Mouse (Mus musculus) kidney, embryonic 14.5 days (tissue): ENCODE measurements at regions not wholly inside any gene's neighbourhood (a gene's known extent, or its start where the extent isn't known, plus 50 kb on each side); places are given as distances from the start of the nearest gene placed in this dataset.

Experiments
- ATAC-seq: fragments of 200-750 bp; cut with Nextera tagmentation; 2 replicates; pipeline ENCODE4 v1.8.0; 2017; ENCODE audit warnings: moderate number of reproducible peaks, mild to moderate bottlenecking, moderate TSS enrichment, moderate library complexity; ENCODE audit not compliant: low FRiP score, low TSS enrichment
- H3K27ac ChIP-seq: fragments of 300-500 bp; sonication (generic); 2 replicates; pipeline ENCODE4 v1.5.1; 2014; ENCODE audit warnings: low read depth, mild to moderate bottlenecking, low read length, moderate library complexity, mixed read lengths
- H3K27me3 ChIP-seq: fragments of 300-500 bp; sonication (generic); 2 replicates; pipeline ENCODE4 v1.6.1; 2014; ENCODE audit warnings: mild to moderate bottlenecking, low read length; ENCODE audit not compliant: control insufficient read depth, insufficient read depth
- H3K36me3 ChIP-seq: fragments of 300-500 bp; sonication (generic); 2 replicates; pipeline ENCODE4 v1.6.1; 2014; ENCODE audit warnings: low read length, mixed read lengths; ENCODE audit not compliant: control insufficient read depth, insufficient read depth
- H3K4me1 ChIP-seq: fragments of 300-500 bp; sonication (generic); 2 replicates; pipeline ENCODE4 v1.6.1; 2014; ENCODE audit warnings: low read length, mixed read lengths; ENCODE audit not compliant: control insufficient read depth, insufficient read depth
- H3K4me2 ChIP-seq: fragments of 300-500 bp; sonication (generic); replicated peaks from 2 replicates; pipeline ENCODE4 v1.6.1; 2014; ENCODE audit warnings: low read depth, mild to moderate bottlenecking, low read length
- H3K4me3 ChIP-seq: fragments of 300-500 bp; sonication (generic); 2 replicates; pipeline ENCODE4 v1.5.1; 2014; ENCODE audit warnings: mild to moderate bottlenecking, low read length
- H3K9ac ChIP-seq: fragments of 300-500 bp; sonication (generic); 2 replicates; pipeline ENCODE4 v1.6.1; 2014; ENCODE audit warnings: low read depth, mild to moderate bottlenecking, low read length, moderate library complexity
- H3K9me3 ChIP-seq: fragments of 300-500 bp; sonication (generic); 2 replicates; pipeline ENCODE4 v1.6.1; 2016; ENCODE audit warnings: low read length; ENCODE audit not compliant: control insufficient read depth
- WGBS: fragments of 180-500 bp; shearing (Covaris S2); extraction: QIAGEN DNeasy Blood & Tissue Kit; methylation state at CpG from one replicate; pipeline ENCODE4 v1.1.7; 2014; 5-methylcytosine and 5-hydroxymethylcytosine counted together

DNA sequence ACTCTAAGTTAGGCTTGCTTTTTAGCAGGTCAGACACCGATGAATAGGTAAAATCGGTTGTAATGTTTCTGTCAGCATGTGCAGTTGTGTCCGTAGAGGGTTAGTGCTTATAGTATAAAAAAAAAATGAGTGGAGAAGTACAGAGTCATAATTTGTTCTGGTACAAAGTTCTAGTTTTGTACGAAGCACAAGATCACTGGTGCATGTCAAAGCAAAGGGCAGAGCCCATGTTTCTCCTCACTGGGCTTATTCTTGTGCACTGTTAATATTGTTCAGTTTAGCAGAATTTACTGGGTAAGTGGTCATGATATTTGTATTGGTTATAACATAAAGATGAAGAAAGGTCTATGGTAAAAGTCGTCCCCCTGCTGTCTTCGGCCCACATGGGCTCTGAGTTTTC lies 330.4 kb upstream of the Fam241a start:
- H3K36me3 ChIP-seq: no peaks in the 10 kb centered on the region
- H3K4me1 ChIP-seq: no peaks in the 10 kb centered on the region
- no peaks in the 10 kb centered on the region for H3K27me3 ChIP-seq
- H3K4me3 ChIP-seq: no peak overlapping the region
- no peak for ATAC-seq
- H3K9ac ChIP-seq: no peak overlapping the region
- 77% methylated on average over 6 of the region's 6 CpGs for WGBS
- H3K4me2 ChIP-seq: no peak overlapping the region
- no peak overlapping the region for H3K27ac ChIP-seq
- H3K9me3 ChIP-seq: no peaks in the 10 kb centered on the region

DNA sequence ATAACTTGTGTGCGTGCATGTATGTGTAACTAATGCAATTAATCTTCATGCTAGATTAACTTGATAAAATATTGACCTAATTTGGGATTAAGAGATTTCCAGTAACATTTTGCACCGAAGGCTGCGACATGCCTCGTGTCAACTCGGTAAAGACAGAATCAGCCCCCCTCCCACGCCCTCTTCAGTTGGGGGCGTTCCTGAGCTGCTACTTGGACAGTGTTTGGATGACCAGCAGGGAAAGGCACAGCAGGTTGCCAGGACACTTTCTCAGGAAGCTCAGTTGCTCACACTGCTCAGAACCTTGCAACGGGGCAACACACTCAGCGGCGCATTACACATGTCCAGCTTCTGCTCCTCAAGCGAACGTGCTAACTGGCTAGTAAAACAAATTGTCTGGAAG lies 326.2 kb upstream of the Fam241a start:
- Histone ChIP-seq H3K9me3 (no peaks in the 10 kb centered on the region), H3K27ac (no peak overlapping the region), H3K36me3 (no peaks in the 10 kb centered on the region), H3K27me3 (no peaks in the 10 kb centered on the region), H3K4me2 (no peak overlapping the region), H3K4me1 (no peaks in the 10 kb centered on the region), H3K4me3 (no peak overlapping the region), H3K9ac (no peak overlapping the region)
- no peak for ATAC-seq
- WGBS: 41% methylated on average over 12 of the region's 12 CpGs

DNA sequence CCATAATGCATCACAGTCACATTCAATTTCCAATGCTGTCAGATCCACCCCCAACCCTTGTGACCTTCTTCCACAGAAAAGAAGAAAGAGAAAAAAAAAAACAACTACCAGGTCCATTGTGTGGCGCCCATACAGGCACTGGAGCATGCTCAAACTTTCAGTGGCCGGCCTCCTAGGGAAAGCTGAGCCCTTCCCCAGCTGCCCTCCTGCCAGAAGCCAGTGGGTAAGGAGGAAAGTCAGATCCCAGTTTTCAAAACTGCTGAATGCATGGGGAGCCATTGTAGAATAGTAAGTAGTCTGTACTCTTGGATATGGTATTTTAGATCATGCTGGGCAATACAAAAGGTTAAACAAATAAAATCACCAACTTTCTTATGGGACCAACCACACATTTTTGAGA lies 325.5 kb upstream of the Fam241a start:
- Histone ChIP-seq H3K4me3 (no peak overlapping the region), H3K9me3 (no peaks in the 10 kb centered on the region), H3K4me2 (no peak overlapping the region), H3K9ac (no peak overlapping the region), H3K27me3 (no peaks in the 10 kb centered on the region), H3K27ac (no peak overlapping the region), H3K4me1 (no peaks in the 10 kb centered on the region), H3K36me3 (no peaks in the 10 kb centered on the region)
- 61% methylated on average over 2 of the region's 2 CpGs for WGBS
- ATAC-seq: no peak

DNA sequence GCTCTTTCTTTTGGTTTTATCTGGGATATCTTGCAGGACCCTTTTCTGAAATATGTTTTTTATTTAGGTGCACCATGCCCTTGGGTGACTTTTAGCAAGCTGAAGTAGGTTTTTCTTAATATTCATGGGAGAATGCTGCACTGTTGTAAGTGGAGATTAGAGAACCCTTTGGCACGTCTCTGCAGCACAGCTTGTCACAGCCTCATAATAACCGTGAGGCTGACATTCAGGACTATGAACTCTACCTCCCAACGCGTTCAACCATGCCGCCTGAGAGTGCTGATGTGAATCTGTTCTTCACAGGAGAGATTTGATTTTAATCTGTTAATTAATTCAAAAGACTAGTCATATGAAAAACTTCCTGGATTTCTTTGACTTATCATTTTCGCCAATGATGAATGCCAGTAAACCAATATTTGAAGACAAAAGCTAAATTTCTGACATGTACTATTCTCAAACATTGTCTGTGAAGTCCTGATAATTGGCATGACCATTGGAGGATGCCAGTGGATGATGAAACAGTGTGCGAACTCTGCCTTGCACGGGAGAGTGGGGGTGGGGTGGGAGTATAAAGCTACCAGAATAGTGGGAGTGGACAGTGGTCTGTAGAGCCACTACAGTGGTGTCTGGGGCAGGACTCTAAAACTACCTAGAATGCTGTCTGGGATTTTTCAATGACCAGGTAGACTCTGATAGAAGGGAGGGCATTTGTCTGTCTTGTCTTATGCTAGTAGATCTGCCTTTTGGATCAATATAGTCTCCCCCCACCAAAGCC lies 324.8 kb upstream of the Fam241a start:
- no peak overlapping the region for H3K9ac ChIP-seq
- no peak overlapping the region for H3K4me2 ChIP-seq
- no peaks in the 10 kb centered on the region for H3K9me3 ChIP-seq
- WGBS: 88% methylated on average over 8 of the region's 8 CpGs
- no peak overlapping the region for H3K27ac ChIP-seq
- ATAC-seq: no peak
- H3K4me3 ChIP-seq: no peak overlapping the region
- no peaks in the 10 kb centered on the region for H3K36me3 ChIP-seq
- H3K4me1 ChIP-seq: no peaks in the 10 kb centered on the region
- no peaks in the 10 kb centered on the region for H3K27me3 ChIP-seq

DNA sequence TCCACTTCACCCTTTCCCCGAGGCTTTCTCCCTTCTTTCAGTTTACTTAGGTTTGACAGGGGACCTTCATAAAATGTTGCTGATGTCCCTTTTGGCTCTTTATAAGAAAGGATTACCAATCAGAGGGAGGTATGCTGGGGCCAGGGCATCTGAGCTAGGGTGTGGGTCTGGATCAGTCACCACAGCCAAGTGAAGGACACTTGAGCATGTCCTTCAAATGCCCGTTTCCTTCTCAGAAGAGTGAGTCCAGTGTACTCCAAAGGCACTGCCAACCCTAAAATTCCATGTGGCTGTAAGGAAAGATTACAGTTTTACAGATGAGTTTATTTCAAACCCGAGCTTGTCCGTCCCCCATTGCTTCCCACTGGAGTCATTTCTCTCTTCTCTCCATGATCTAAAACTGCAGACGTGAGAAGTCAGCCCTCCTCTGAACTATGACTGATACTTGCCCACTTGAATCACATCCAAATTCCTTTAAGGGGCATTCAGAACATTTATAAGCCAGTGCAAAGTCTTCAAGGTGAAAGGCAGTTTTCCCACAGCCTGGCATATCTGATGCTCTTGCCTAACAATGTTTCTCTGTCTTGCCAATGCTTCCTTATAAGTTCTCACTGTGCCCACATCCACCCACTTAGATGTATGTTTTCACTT lies 321.8 kb upstream of the Fam241a start:
- Histone ChIP-seq H3K27ac (no peak overlapping the region), H3K27me3 (no peaks in the 10 kb centered on the region), H3K4me2 (no peak overlapping the region), H3K9ac (no peak overlapping the region), H3K4me1 (no peaks in the 10 kb centered on the region), H3K36me3 (no peaks in the 10 kb centered on the region), H3K9me3 (no peaks in the 10 kb centered on the region), H3K4me3 (no peak overlapping the region)
- ATAC-seq: no peak
- 77% methylated on average over 5 of the region's 5 CpGs for WGBS

DNA sequence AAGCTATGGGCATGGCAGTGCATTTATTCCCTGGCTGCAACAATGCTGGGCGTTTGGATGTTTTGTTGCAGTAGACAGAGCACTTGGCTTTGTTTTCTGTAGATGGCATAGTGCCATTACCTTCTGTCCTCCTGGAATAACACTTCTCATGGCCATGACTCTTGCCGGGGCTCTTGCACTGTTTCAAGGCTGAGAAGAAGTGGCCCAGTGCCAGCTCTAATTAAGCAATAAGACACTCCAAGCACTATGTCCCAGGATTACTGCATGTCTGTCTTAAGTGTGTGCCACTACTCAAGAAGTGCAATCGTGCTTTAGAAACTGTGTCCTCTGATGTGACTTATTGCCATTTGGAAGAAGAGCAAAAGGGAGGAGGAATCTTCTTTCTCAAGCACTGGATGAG lies 316.1 kb upstream of the Fam241a start:
- no peak overlapping the region for H3K4me3 ChIP-seq
- H3K36me3 ChIP-seq: no peaks in the 10 kb centered on the region
- no peaks in the 10 kb centered on the region for H3K4me1 ChIP-seq
- H3K27ac ChIP-seq: no peak overlapping the region
- H3K27me3 ChIP-seq: no peaks in the 10 kb centered on the region
- ATAC-seq: no peak
- H3K9ac ChIP-seq: no peak overlapping the region
- no peaks in the 10 kb centered on the region for H3K9me3 ChIP-seq
- 60% methylated on average over 3 of the region's 3 CpGs for WGBS
- H3K4me2 ChIP-seq: no peak overlapping the region

DNA sequence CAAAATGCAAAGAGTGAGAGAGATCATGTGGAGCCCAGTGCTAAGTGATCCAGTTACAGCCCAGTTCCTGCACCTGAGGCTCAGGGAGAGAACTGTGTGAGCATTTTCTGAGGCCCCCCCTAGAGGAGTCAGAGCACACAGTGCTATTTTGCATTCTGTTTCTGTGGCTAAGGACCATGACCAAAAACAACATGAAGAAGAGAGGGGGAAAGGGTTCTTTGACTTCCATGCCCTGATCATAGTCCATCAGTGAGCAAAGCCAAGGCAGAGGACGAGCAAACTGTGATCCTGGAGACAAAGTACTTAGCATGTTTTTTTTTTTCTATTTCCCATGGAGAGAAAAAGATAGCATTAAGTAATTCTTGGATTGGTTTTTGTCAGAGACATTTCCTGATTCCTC lies 314.5 kb upstream of the Fam241a start:
- no peak overlapping the region for H3K4me2 ChIP-seq
- H3K9me3 ChIP-seq: no peaks in the 10 kb centered on the region
- no peak overlapping the region for H3K4me3 ChIP-seq
- H3K36me3 ChIP-seq: no peaks in the 10 kb centered on the region
- no peak for ATAC-seq
- H3K9ac ChIP-seq: no peak overlapping the region
- no peaks in the 10 kb centered on the region for H3K27me3 ChIP-seq
- no peak overlapping the region for H3K27ac ChIP-seq
- H3K4me1 ChIP-seq: no peaks in the 10 kb centered on the region
- WGBS: 65% methylated on average over 1 of the region's 1 CpGs

DNA sequence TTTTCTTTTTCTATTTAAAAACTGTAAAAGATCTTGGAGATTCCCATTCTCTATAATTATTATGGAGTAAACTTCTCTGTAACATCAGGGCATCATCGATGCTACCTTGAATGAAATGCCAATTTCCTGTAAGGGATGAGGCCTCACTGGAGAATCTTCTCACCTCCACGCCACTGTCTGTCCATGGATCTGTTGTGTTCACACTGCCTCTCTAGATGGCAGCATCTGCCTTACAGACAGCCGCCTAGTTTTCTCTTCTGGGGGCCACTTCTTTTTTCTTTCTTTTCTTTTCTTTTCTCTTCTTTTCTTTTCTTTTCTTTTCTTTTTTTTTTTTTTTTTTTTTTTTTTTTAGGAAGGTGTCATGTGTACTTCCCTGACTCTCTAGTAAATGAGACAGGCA lies 310.8 kb upstream of the Fam241a start:
- H3K36me3 ChIP-seq: no peaks in the 10 kb centered on the region
- H3K27me3 ChIP-seq: no peaks in the 10 kb centered on the region
- ATAC-seq: no peak
- no peaks in the 10 kb centered on the region for H3K9me3 ChIP-seq
- no peak overlapping the region for H3K27ac ChIP-seq
- no peaks in the 10 kb centered on the region for H3K4me1 ChIP-seq
- 55% methylated on average over 3 of the region's 3 CpGs for WGBS
- H3K4me3 ChIP-seq: no peak overlapping the region
- H3K4me2 ChIP-seq: no peak overlapping the region
- no peak overlapping the region for H3K9ac ChIP-seq

DNA sequence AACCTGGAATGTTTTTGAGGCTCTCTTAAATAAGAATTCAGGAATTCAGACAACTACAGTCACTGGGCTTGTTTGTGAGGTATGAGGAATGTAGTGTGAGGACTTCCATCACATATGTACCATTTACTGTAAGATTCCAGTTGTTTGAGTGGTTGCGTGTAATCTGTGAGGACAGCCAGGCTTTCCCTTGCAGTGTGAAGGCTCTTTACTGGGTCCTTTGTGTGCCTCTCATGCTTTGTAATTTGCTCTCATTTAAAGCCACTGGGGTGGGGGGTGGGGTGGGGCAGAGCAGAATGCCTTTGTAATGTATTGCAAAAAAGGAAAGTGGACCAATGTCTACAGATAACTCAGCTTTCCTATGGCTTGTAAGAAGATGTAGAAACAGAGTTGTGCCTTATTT lies 310.4 kb upstream of the Fam241a start:
- no peak for ATAC-seq
- H3K9ac ChIP-seq: no peak overlapping the region
- H3K27me3 ChIP-seq: no peaks in the 10 kb centered on the region
- H3K4me2 ChIP-seq: no peak overlapping the region
- no peaks in the 10 kb centered on the region for H3K9me3 ChIP-seq
- H3K4me1 ChIP-seq: no peaks in the 10 kb centered on the region
- H3K36me3 ChIP-seq: no peaks in the 10 kb centered on the region
- H3K4me3 ChIP-seq: no peak overlapping the region
- no peak overlapping the region for H3K27ac ChIP-seq
- WGBS: 91% methylated on average over 1 of the region's 1 CpGs
